Mouse (Mus musculus) skeletal muscle tissue, adult 2 months (tissue): ENCODE measurements around the gene Prom2.

Source experiments
- DNase-seq: peaks from one replicate; pipeline ENCODE4 v3.0.0-alpha.2; 2012; ENCODE audit warnings: low read depth, low spot score

Gene Prom2

GRCm38 (mm10) chr2:127541185-127541584 lies at the start of gene Prom2:
Gene Prom2 (minus strand): TSS chr2:127541467.
- DNase-seq = no peak

GRCm38 (mm10) chr2:127590840-127591239 lies 49.6 kb upstream of the Prom2 start:
- no peak for DNase-seq

GRCm38 (mm10) chr2:127590204-127590603 lies 48.9 kb upstream of the Prom2 start:
- DNase-seq = no peak

GRCm38 (mm10) chr2:127588897-127589296 lies 47.6 kb upstream of the Prom2 start:
- DNase-seq = no peak

- DNase-seq = no peak
Measured at GRCm38 (mm10) chr2:127587514-127587844, 46.2 kb upstream of the Prom2 start.

- peak; percentile 58 for DNase-seq
Measured at GRCm38 (mm10) chr2:127586694-127587513, 45.6 kb upstream of the Prom2 start, which contains the start of the genes Zfp661 and Mrps5. Gene Zfp661 (minus strand): TSS chr2:127587094. Gene Mrps5 (plus strand): TSS chr2:127587222.

GRCm38 (mm10) chr2:127584436-127584858 lies 43.2 kb upstream of the Prom2 start:
- DNase-seq = peak; percentile 94

GRCm38 (mm10) chr2:127573322-127573721 lies 32.1 kb upstream of the Prom2 start:
- DNase-seq = no peak

- peak; percentile 12 for DNase-seq
Measured at GRCm38 (mm10) chr2:127559070-127559966, 18.1 kb upstream of the Prom2 start.

- no peak for DNase-seq
Measured at GRCm38 (mm10) chr2:127551078-127551477, 9.8 kb upstream of the Prom2 start.

GRCm38 (mm10) chr2:127550446-127550845 lies 9.2 kb upstream of the Prom2 start:
- DNase-seq = no peak

- no peak for DNase-seq
Measured at GRCm38 (mm10) chr2:127549711-127550110, 8.4 kb upstream of the Prom2 start.

GRCm38 (mm10) chr2:127548342-127549074 lies 7.2 kb upstream of the Prom2 start:
- no peak for DNase-seq

- no peak for DNase-seq
Measured at GRCm38 (mm10) chr2:127541697-127542096, 430 bp upstream of the Prom2 start.

- no peak for DNase-seq
Measured at GRCm38 (mm10) chr2:127539494-127539893, 1.8 kb downstream of the Prom2 start.

GRCm38 (mm10) chr2:127537548-127537947 lies 3.7 kb downstream of the Prom2 start:
- no peak for DNase-seq

GRCm38 (mm10) chr2:127535363-127535762 lies 5.9 kb downstream of the Prom2 start:
- no peak for DNase-seq

GRCm38 (mm10) chr2:127532379-127532778 lies 8.9 kb downstream of the Prom2 start:
- no peak for DNase-seq

GRCm38 (mm10) chr2:127531592-127531991 lies 9.7 kb downstream of the Prom2 start:
- DNase-seq = no peak

- no peak for DNase-seq
Measured at GRCm38 (mm10) chr2:127530418-127530817, 10.8 kb downstream of the Prom2 start.

- DNase-seq = no peak
Measured at GRCm38 (mm10) chr2:127525004-127525775, 16.1 kb downstream of the Prom2 start.
